Mouse (Mus musculus) midbrain, postnatal 0 days (tissue): ENCODE results near the gene Gria2. TPM values are rescaled to one million over a fixed set of nuclear protein-coding genes. Genes with fewer than 3 reads are reported as not detected.

ENCODE experiments used
- ATAC-seq: fragments of 200-750 bp; cut with Nextera tagmentation; 2 replicates; pipeline ENCODE4 v1.8.0; 2017; ENCODE audit warnings: moderate number of reproducible peaks, mild to moderate bottlenecking, moderate TSS enrichment, moderate library complexity; ENCODE audit not compliant: low FRiP score
- DNase-seq: peaks from one replicate; pipeline ENCODE4 v3.0.0-alpha.2; 2015; ENCODE audit warnings: low spot score
- H3K27ac ChIP-seq: fragments of 300-500 bp; sonication (generic); 2 replicates; pipeline ENCODE4 v1.5.1; 2014; ENCODE audit warnings: low read depth, mild to moderate bottlenecking, low read length, mixed read lengths
- H3K27me3 ChIP-seq: fragments of 300-500 bp; sonication (generic); 2 replicates; pipeline ENCODE4 v1.6.1; 2014; ENCODE audit warnings: low read length, control low read depth, mixed read lengths; ENCODE audit not compliant: insufficient read depth
- H3K36me3 ChIP-seq: fragments of 300-500 bp; sonication (generic); 2 replicates; pipeline ENCODE4 v1.6.1; 2014; ENCODE audit warnings: low read length, control low read depth, mixed read lengths; ENCODE audit not compliant: insufficient read depth
- H3K4me1 ChIP-seq: fragments of 300-500 bp; sonication (generic); 2 replicates; pipeline ENCODE4 v1.6.1; 2014; ENCODE audit warnings: mild to moderate bottlenecking, control low read depth, antibody characterized with exemption, low read length, mixed read lengths; ENCODE audit not compliant: insufficient read depth
- H3K4me2 ChIP-seq: fragments of 300-500 bp; sonication (generic); 2 replicates; pipeline ENCODE4 v1.6.1; 2014; ENCODE audit warnings: low read depth, mild to moderate bottlenecking, low read length, mixed read lengths; ENCODE audit not compliant: poor library complexity, severe bottlenecking
- H3K4me3 ChIP-seq: fragments of 300-500 bp; sonication (generic); 2 replicates; pipeline ENCODE4 v1.5.1; 2014; ENCODE audit warnings: low read depth, mild to moderate bottlenecking, low read length, moderate library complexity
- H3K9ac ChIP-seq: fragments of 300-500 bp; sonication (generic); replicated peaks from 2 replicates; pipeline ENCODE4 v1.6.1; 2014; ENCODE audit warnings: mild to moderate bottlenecking, low read length, moderate library complexity, mixed read lengths; ENCODE audit not compliant: poor library complexity, severe bottlenecking
- H3K9me3 ChIP-seq: fragments of 300-500 bp; sonication (generic); 2 replicates; pipeline ENCODE4 v1.6.1; 2016; ENCODE audit warnings: low read length, control low read depth
- CTCF ChIP-seq: IDR thresholded peaks from 2 replicates; pipeline ENCODE4 v1.5.1; 2016; ENCODE audit warnings: antibody characterized with exemption, mild to moderate bottlenecking
- WGBS: fragments of 180-500 bp; shearing (Covaris S2); extraction: QIAGEN DNeasy Blood & Tissue Kit; methylation state at CpG from one replicate; pipeline ENCODE4 v1.1.7; 2014; 5-methylcytosine and 5-hydroxymethylcytosine counted together
- microRNA-seq: library from miRNA; unstranded; fragments of <30 nt; microRNA quantifications from one replicate; pipeline ENCODE4, GENCODE M21; 2016; ENCODE audit warnings: borderline number of aligned reads
- polyA plus RNA-seq: library from polyadenylated mRNA; unstranded; fragments of >200 nt; fragmentation: Nextera tagmentation; extraction: Ambion mirVana; gene quantifications from 2 replicates; pipeline ENCODE4 v1.2.1, GENCODE M21; 2015
- total RNA-seq: library from RNA; depleted of rRNA; stranded (reverse); fragments of >200 nt; gene quantifications from 2 replicates; pipeline ENCODE4 v1.2.3, GENCODE M21; 2014; rRNA removed

Gria2 gene
- total and polyA plus RNA-seq, 2 experiments from 2014 or later = 195 to 207 TPM

DNA sequence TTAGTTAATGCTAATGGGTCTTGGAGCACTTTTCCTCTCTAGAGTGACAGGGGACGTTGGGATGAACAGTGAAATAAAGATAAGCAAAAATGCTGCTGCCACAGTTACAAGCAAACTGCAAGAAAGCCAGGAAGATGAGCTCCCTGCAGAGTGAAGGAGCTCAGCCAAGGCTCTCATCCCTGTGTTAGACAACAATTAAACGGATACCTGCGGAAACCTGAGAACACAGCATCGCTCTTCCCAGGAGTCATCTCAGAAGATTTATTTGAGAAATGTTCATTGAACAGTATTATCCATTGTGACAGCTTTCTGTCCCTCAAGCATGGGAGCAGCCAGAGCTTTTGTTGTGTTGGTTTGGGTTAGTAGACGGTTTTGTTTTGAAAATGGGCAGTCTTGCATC lies 137.5 kb downstream of the Gria2 start:
- 60% methylated on average over 5 of the region's 5 CpGs for WGBS
- no peak for TF ChIP-seq CTCF
- Histone ChIP-seq H3K4me1 (no peaks in the 10 kb centered on the region), H3K4me3 (no peak overlapping the region), H3K36me3 (no peaks in the 10 kb centered on the region), H3K27me3 (no peaks in the 10 kb centered on the region), H3K27ac (no peak overlapping the region), H3K9me3 (no peaks in the 10 kb centered on the region), H3K9ac (no peak overlapping the region), H3K4me2 (no peak overlapping the region)
- DNase-seq = peak; percentile 46
- no peak for ATAC-seq

DNA sequence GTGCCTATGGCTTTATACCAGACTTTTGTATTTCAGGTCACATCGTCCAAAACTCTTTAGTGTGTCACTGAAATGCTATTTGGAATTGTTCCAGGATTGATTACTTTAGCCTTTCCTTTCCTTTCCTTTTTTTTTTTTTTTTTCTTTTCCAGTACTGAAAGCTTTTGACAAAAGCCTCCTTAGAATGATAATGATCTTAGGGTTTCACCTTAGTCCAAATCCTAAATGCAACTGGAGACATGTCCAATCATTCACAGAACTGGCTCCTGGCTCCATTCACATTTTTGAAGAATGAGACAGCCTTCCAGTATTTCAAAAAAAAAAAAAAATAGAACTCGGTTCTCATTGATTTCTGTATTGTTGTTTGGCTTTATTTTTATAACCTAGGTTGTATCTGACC lies 139.3 kb downstream of the Gria2 start:
- Histone ChIP-seq H3K27me3 (no peaks in the 10 kb centered on the region), H3K36me3 (no peaks in the 10 kb centered on the region), H3K9ac (no peak overlapping the region), H3K4me2 (no peak overlapping the region), H3K9me3 (no peaks in the 10 kb centered on the region), H3K27ac (no peak overlapping the region), H3K4me3 (no peak overlapping the region), H3K4me1 (no peaks in the 10 kb centered on the region)
- no peak for DNase-seq
- ATAC-seq = no peak
- 60% methylated on average over 2 of the region's 2 CpGs for WGBS
- no peak for TF ChIP-seq CTCF

DNA sequence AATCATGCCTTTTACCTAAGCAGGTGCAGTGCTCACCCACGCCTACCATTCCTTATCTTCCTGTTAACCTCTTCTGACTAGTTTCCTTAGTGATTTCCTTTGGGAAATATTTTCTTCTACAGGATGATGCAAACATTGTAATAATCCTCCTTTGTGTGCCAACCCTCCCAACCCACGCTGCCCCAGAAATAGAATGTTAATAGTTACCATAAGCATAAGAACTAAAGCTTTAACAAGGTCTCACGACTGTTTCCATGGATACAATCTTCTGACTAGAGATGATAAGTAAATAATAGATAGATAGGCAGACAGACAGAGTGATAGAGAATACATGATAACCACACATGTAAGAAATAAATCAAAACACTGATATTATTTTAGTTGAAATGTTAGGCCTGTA lies 140.8 kb downstream of the Gria2 start:
- H3K36me3 ChIP-seq = no peaks in the 10 kb centered on the region
- H3K27ac ChIP-seq = no peak overlapping the region
- no peak overlapping the region for H3K9ac ChIP-seq
- H3K27me3 ChIP-seq = no peaks in the 10 kb centered on the region
- no peak for ATAC-seq
- no peak for DNase-seq
- TF ChIP-seq CTCF = no peak
- no peak overlapping the region for H3K4me2 ChIP-seq
- no peaks in the 10 kb centered on the region for H3K4me1 ChIP-seq
- 40% methylated on average over 3 of the region's 3 CpGs for WGBS
- no peaks in the 10 kb centered on the region for H3K9me3 ChIP-seq
- no peak overlapping the region for H3K4me3 ChIP-seq

DNA sequence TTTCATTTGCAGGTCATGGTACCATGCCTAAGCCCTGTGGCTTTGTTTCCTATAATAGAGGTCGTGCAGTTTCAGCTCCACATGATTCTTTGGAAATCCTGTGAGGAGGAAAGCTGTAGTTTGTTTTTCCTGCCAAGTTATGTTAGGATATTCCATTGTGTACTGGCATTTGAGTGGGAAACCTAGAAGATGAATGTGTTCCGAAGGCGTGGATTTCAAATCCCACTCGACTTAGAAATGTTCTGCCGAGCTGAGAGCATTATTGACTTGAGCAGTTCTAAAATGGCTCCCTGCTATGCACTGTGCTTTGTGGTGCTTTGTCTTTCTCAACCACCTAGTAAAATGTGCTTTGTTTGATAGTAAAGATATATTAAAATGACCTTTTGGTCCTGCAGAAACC lies 150.4 kb downstream of the Gria2 start:
- Histone ChIP-seq H3K27ac (no peak overlapping the region), H3K27me3 (no peaks in the 10 kb centered on the region), H3K4me1 (no peaks in the 10 kb centered on the region), H3K9me3 (no peaks in the 10 kb centered on the region), H3K4me2 (no peak overlapping the region), H3K9ac (no peak overlapping the region), H3K36me3 (no peaks in the 10 kb centered on the region), H3K4me3 (no peak overlapping the region)
- TF ChIP-seq CTCF = no peak
- ATAC-seq (no peak), DNase-seq (no peak)
- 15% methylated on average over 5 of the region's 5 CpGs for WGBS

Small RNA genes within 50 kb of the gene (microRNA-seq; reads per million reads assigned to microRNA genes)
- gene Gm25749 = not detected

Other genes with a start within 250 kb of the Gria2 start
- gene Glrb, start 110.8 kb upstream of the Gria2 start, total RNA-seq = 84.5 and 96.0 TPM in 2 replicates
- 62.2 and 68.5 TPM in 2 replicates for gene Glrb, start 110.8 kb upstream of the Gria2 start, polyA plus RNA-seq
- gene Pdgfc, start 233.6 kb upstream of the Gria2 start, total RNA-seq = 3.0 and 3.5 TPM in 2 replicates
- 2.9 and 3.7 TPM in 2 replicates for gene Pdgfc, start 233.6 kb upstream of the Gria2 start, polyA plus RNA-seq